Mouse (Mus musculus): Measurements from ENCODE around the gene Fezf2. TPM values are rescaled to one million over a fixed set of nuclear protein-coding genes. Genes with fewer than 3 reads are reported as not detected.
A peak's percentile ranks its signal among the peaks of the same experiment; 100 is the strongest.

Gene Fezf2
- polyA plus RNA-seq (2014; fragmentation: Nextera tagmentation; extraction: Ambion mirVana) = 3.1 and 3.8 TPM in 2 replicates

DNA sequence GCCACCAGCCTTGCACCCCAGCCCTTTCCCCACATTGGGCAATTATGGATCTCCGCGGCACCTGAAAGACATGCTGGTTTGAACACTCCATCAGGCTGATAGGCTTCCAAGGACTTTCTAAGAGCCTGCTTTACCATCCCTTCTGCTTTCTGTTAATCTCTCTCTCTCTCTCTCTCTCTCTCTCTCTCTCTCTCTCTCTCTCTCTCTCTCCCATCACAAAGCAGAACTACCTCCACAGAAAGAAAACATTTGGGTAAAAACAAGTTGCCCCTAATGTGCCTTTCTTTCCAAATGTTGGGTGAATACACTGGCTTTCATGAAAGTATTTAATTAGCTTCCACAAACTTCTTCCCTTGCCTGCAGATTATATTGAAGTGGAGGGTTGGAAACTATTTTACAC lies at the start of gene Fezf2:
Fezf2 (minus strand) TSS at position 101 of the 400 bp plus-strand sequence.
- Histone ChIP-seq H3K36me3 (ENCODE audit: control insufficient read depth, insufficient read depth, low read length) (no peaks in the 10 kb centered on the region), H3K9me3 (ENCODE audit: control insufficient read depth, low read length) (no peaks in the 10 kb centered on the region), H3K4me3 (ENCODE audit: low read depth, low read length) (no peak within 1 kb of the TSS), H3K4me2 (peak within 1 kb of the TSS; percentile 26; the same call in 1 of the 2 replicates), H3K4me1 (ENCODE audit: control insufficient read depth, insufficient read depth, low read length) (peaks cover 10% of the 10 kb centered on the region), H3K27ac (ENCODE audit: low read depth, low read length) (no peak within 1 kb of the TSS), H3K9ac (ENCODE audit: low read length) (no peak within 1 kb of the TSS), H3K27me3 (ENCODE audit: control insufficient read depth, insufficient read depth, low read length) (peaks cover 98% of the 10 kb centered on the region)
- no peak for DNase-seq (ENCODE audit: low spot score, missing footprints)
- 2% methylated on average over 2 of the region's 2 CpGs for WGBS
- no peak for ATAC-seq (ENCODE audit: low FRiP score)

DNA sequence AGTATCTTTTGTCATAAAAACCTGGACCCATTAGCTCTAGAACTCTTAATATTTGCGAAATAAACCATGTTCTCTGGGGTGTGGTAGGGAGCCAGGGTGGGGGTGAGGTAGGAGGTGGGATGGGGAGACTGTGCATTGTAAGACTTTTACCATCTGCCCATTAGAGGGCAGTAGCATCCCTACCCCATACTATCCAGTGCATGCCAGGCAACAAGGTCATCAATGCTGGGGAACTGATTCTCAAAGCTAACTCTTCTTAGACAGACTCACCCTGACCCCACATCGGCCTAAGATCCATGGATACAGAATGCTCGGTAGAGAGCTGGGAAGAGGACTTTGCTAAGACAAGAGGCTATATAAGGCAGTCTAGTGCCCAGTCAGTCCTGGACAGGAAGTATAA lies 49.6 kb upstream of the Fezf2 start:
- Histone ChIP-seq H3K36me3 (ENCODE audit: control insufficient read depth, insufficient read depth, low read length) (no peaks in the 10 kb centered on the region), H3K27me3 (ENCODE audit: control insufficient read depth, insufficient read depth, low read length) (peaks cover 64% of the 10 kb centered on the region), H3K9me3 (ENCODE audit: control insufficient read depth, low read length) (no peaks in the 10 kb centered on the region), H3K4me3 (ENCODE audit: low read depth, low read length) (no peak overlapping the region), H3K27ac (ENCODE audit: low read depth, low read length) (no peak overlapping the region), H3K9ac (ENCODE audit: low read length) (no peak overlapping the region), H3K4me2 (no peak overlapping the region), H3K4me1 (ENCODE audit: control insufficient read depth, insufficient read depth, low read length) (peaks cover 15% of the 10 kb centered on the region)
- WGBS = 69% methylated on average over 3 of the region's 3 CpGs
- DNase-seq (ENCODE audit: low spot score, missing footprints) (no peak), ATAC-seq (ENCODE audit: low FRiP score) (no peak)

DNA sequence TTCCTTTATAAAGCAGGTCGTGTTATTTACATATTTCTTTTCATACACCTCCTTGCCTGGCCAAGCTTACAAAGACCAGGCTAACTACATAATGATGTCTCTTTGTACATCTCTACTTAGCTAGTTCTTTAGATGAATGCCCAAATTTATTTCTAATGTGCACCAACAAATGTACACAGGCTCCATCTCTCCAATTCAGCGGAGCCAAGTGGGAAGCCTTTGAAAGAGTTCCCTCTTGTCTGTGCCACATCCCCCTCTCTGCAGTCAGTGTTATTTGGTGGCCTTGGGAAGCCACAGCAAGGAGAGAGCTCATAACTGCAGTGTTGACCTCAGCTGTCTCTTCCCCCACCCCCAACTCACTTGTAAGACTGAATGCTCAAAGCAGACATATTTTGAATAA lies 46.3 kb upstream of the Fezf2 start:
- 28% methylated on average over 2 of the region's 2 CpGs for whole genome bisulfite sequencing
- H3K27me3 ChIP-seq (ENCODE audit: control insufficient read depth, insufficient read depth, low read length) = peaks cover 86% of the 10 kb centered on the region

DNA sequence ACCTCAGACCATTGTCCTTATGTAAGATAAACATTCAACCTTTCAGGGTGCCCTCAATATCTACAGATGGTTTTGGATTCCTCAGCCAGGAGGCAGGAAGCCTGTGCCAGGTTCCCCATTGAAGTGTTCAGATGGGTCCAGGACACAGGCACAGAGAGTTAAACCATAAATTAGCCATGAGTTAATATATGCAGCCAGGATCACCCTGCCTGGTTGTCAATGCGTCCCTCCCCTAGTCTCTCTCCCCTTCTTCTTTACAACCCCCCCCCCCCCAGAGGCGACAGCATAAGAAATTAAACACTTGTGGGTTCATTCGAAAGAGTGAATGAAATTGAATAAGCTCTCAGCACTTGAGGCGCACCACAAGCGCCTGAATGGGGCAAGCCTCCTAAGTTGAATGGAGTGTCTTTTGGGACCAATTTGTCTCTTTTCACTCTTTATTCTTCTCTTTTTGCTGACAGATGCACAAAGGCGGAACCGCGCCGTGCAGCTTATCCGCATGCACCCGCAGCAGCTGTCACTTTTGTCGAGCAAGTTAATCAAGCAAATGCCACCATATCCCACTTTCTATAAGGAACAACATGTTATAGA lies 45.4 kb upstream of the Fezf2 start:
- Histone ChIP-seq H3K4me3 (ENCODE audit: low read depth, low read length) (no peak overlapping the region), H3K4me1 (ENCODE audit: control insufficient read depth, insufficient read depth, low read length) (peaks cover 39% of the 10 kb centered on the region), H3K9ac (ENCODE audit: low read length) (no peak overlapping the region), H3K4me2 (no peak overlapping the region), H3K9me3 (ENCODE audit: control insufficient read depth, low read length) (no peaks in the 10 kb centered on the region), H3K27me3 (ENCODE audit: control insufficient read depth, insufficient read depth, low read length) (peaks cover 83% of the 10 kb centered on the region), H3K27ac (ENCODE audit: low read depth, low read length) (no peak overlapping the region), H3K36me3 (ENCODE audit: control insufficient read depth, insufficient read depth, low read length) (no peaks in the 10 kb centered on the region)
- no peak for DNase-seq (ENCODE audit: low spot score, missing footprints)
- peak; percentile 87 for ATAC-seq (ENCODE audit: low FRiP score)
- WGBS = 9% methylated on average over 12 of the region's 12 CpGs

More for the DNA sequence above, 46.3 kb upstream of the Fezf2 start:
- H3K9me3 ChIP-seq (ENCODE audit: control insufficient read depth, low read length) = no peaks in the 10 kb centered on the region
- H3K4me1 ChIP-seq (ENCODE audit: control insufficient read depth, insufficient read depth, low read length) = peaks cover 29% of the 10 kb centered on the region
- no peak overlapping the region for H3K4me2 ChIP-seq
- no peak for ATAC-seq (ENCODE audit: low FRiP score)
- no peak overlapping the region for H3K27ac ChIP-seq (ENCODE audit: low read depth, low read length)
- DNase-seq (ENCODE audit: low spot score, missing footprints) = no peak
- H3K36me3 ChIP-seq (ENCODE audit: control insufficient read depth, insufficient read depth, low read length) = no peaks in the 10 kb centered on the region
- no peak overlapping the region for H3K9ac ChIP-seq (ENCODE audit: low read length)
- no peak overlapping the region for H3K4me3 ChIP-seq (ENCODE audit: low read depth, low read length)

DNA sequence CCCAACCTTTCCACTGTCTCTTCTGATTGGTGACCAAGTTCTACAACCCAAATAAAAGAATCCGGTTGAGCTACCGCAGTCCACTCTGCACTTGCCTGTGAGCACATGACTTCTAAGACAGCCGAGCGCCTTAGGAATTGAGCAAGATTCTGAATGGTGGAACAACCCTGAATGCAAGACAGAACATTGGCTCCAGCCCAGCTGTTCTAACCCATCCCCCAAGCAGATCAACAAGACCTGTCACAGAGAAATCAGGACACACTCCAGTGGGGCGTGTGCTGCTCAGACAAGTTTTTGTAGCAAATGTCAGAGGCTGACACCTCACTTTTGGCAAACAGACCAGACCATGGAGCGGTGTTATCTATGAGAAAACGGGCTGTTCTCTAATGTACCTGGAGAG lies 43.2 kb upstream of the Fezf2 start:
- Histone ChIP-seq H3K27ac (ENCODE audit: low read depth, low read length) (no peak overlapping the region), H3K9ac (ENCODE audit: low read length) (no peak overlapping the region), H3K4me1 (ENCODE audit: control insufficient read depth, insufficient read depth, low read length) (peaks cover 43% of the 10 kb centered on the region), H3K36me3 (ENCODE audit: control insufficient read depth, insufficient read depth, low read length) (no peaks in the 10 kb centered on the region), H3K9me3 (ENCODE audit: control insufficient read depth, low read length) (no peaks in the 10 kb centered on the region), H3K4me2 (no peak overlapping the region), H3K4me3 (ENCODE audit: low read depth, low read length) (no peak overlapping the region), H3K27me3 (ENCODE audit: control insufficient read depth, insufficient read depth, low read length) (peaks cover 82% of the 10 kb centered on the region)
- ATAC-seq (ENCODE audit: low FRiP score) = no peak
- WGBS = 42% methylated on average over 7 of the region's 7 CpGs
- no peak for DNase-seq (ENCODE audit: low spot score, missing footprints)

DNA sequence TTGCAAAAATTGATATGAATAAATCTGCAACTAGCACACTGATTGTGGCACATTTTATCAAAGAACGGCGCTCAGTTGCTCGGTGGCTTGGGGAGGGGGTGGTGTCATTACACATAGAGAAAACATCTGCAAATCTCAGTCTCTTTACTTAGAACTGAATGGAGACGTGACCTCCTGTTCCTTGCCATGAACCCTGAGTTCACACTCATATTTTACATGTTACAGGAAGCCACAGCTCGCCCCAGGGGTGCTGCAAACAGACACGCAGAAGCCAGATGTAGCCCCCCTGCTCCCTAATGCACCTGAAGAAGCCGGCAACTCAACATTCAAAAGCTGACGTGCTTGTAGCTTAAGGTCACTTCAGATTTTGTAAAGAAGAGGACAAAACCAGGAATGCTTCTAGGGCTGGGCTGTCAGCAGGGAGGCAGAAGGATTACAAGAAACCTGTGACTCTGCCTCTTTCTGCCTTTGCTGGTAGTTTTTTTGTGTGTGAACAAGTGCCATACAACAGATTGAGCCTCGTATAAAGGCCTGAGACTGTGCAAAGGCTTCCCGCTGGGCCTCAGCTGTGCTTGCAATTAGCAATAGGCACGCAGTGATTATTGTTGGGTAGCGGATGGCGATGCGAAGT lies 40.9 kb upstream of the Fezf2 start:
- Histone ChIP-seq H3K4me2 (no peak overlapping the region; the same call in 1 of the 2 replicates), H3K27me3 (ENCODE audit: control insufficient read depth, insufficient read depth, low read length) (peaks cover 83% of the 10 kb centered on the region), H3K27ac (ENCODE audit: low read depth, low read length) (no peak overlapping the region), H3K9me3 (ENCODE audit: control insufficient read depth, low read length) (no peaks in the 10 kb centered on the region), H3K9ac (ENCODE audit: low read length) (no peak overlapping the region), H3K36me3 (ENCODE audit: control insufficient read depth, insufficient read depth, low read length) (no peaks in the 10 kb centered on the region), H3K4me1 (ENCODE audit: control insufficient read depth, insufficient read depth, low read length) (peaks cover 38% of the 10 kb centered on the region), H3K4me3 (ENCODE audit: low read depth, low read length) (no peak overlapping the region)
- peak; percentile 91 for DNase-seq (ENCODE audit: low spot score, missing footprints)
- peak; percentile 49 for ATAC-seq (ENCODE audit: low FRiP score)
- WGBS = 2% methylated on average over 14 of the region's 14 CpGs

DNA sequence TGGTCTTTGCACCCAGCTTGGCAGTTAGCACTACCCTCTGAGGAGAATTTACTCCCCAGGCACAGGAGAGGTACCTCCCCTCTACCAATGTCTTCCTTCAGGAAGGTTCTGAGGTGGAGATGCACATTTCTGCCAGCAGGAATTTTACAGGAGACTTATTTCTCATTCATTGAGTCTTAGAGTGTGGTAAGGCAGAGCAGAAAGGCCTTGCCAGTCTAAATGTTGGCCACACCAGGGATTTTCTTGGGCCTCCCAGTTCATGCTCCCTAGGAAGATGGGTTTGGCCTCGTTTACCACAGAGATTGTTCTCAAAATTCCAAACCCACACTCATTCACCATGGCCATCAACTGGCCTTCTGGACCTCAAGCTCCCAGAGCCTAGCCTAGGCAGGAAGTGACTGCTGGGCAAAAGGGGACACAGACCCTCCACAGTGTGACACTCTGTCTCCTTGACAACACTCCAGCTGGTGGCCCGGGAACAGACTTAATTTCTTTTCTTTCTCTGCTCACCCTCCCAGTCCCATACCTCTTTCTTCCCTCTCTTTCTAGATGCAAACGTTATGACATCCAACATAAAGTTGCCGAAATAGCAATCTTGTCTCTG lies 40.3 kb upstream of the Fezf2 start:
- H3K36me3 ChIP-seq (ENCODE audit: control insufficient read depth, insufficient read depth, low read length) = no peaks in the 10 kb centered on the region
- no peak overlapping the region; the same call in 1 of the 2 replicates for H3K4me2 ChIP-seq
- H3K9me3 ChIP-seq (ENCODE audit: control insufficient read depth, low read length) = no peaks in the 10 kb centered on the region
- H3K9ac ChIP-seq (ENCODE audit: low read length) = no peak overlapping the region
- H3K27me3 ChIP-seq (ENCODE audit: control insufficient read depth, insufficient read depth, low read length) = peaks cover 88% of the 10 kb centered on the region
- ATAC-seq (ENCODE audit: low FRiP score) (peak; percentile 68), DNase-seq (ENCODE audit: low spot score, missing footprints) (peak; percentile 92)
- 13% methylated on average over 4 of the region's 4 CpGs for WGBS
- H3K27ac ChIP-seq (ENCODE audit: low read depth, low read length) = no peak overlapping the region
- peaks cover 35% of the 10 kb centered on the region for H3K4me1 ChIP-seq (ENCODE audit: control insufficient read depth, insufficient read depth, low read length)
- H3K4me3 ChIP-seq (ENCODE audit: low read depth, low read length) = no peak overlapping the region

DNA sequence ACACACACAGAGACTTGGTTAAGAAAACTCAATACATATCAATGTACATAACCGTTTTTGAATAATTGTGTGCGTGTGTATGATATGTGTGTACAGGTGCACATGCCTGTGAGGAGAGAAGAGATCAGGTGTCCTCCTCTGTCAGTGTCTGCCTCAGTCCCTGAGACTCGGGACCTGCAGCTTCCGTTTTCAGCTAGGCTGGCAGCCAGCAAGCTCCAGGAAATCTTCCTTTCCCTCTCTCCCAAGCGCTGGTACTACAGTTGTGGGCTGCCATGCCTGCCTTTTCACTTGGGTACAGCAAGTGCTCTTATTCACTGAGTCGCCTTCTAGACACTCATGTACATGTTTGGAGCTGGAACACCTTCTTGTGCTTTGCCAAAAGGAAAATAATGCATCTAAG lies 39.2 kb upstream of the Fezf2 start:
- H3K36me3 ChIP-seq (ENCODE audit: control insufficient read depth, insufficient read depth, low read length) = no peaks in the 10 kb centered on the region
- H3K27me3 ChIP-seq (ENCODE audit: control insufficient read depth, insufficient read depth, low read length) = peaks cover 89% of the 10 kb centered on the region
- H3K9ac ChIP-seq (ENCODE audit: low read length) = no peak overlapping the region
- peaks cover 28% of the 10 kb centered on the region for H3K4me1 ChIP-seq (ENCODE audit: control insufficient read depth, insufficient read depth, low read length)
- H3K27ac ChIP-seq (ENCODE audit: low read depth, low read length) = no peak overlapping the region
- no peak overlapping the region for H3K4me2 ChIP-seq
- ATAC-seq (ENCODE audit: low FRiP score) (no peak), DNase-seq (ENCODE audit: low spot score, missing footprints) (no peak)
- H3K4me3 ChIP-seq (ENCODE audit: low read depth, low read length) = no peak overlapping the region
- WGBS = 54% methylated on average over 6 of the region's 6 CpGs
- no peaks in the 10 kb centered on the region for H3K9me3 ChIP-seq (ENCODE audit: control insufficient read depth, low read length)

DNA sequence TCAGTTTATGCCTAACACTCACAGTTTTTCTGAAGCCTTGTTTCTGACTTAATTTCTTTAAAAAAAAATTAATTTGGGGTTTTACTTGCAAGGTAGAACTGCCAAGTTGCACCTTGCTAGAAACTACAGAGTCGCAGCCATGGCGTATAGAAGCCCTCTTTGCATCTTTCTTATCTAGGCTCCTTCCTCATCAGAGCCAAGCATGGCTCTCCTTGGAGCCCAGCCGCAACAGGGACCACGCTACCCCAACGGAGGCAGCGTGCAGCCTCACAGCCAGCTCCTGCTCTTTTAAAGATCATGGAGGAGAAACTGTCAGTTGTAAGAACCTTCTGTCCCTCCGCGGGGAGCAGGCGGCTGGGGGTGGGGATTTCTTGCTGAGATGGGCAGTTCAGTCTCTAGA lies 29.9 kb upstream of the Fezf2 start:
- H3K27ac ChIP-seq (ENCODE audit: low read depth, low read length) = no peak overlapping the region
- no peak for ATAC-seq (ENCODE audit: low FRiP score)
- DNase-seq (ENCODE audit: low spot score, missing footprints) = no peak
- H3K27me3 ChIP-seq (ENCODE audit: control insufficient read depth, insufficient read depth, low read length) = peaks cover 77% of the 10 kb centered on the region
- H3K4me2 ChIP-seq = no peak overlapping the region
- H3K4me3 ChIP-seq (ENCODE audit: low read depth, low read length) = no peak overlapping the region
- no peak overlapping the region for H3K9ac ChIP-seq (ENCODE audit: low read length)
- no peaks in the 10 kb centered on the region for H3K9me3 ChIP-seq (ENCODE audit: control insufficient read depth, low read length)
- no peaks in the 10 kb centered on the region for H3K4me1 ChIP-seq (ENCODE audit: control insufficient read depth, insufficient read depth, low read length)
- WGBS = 21% methylated on average over 9 of the region's 9 CpGs
- no peaks in the 10 kb centered on the region for H3K36me3 ChIP-seq (ENCODE audit: control insufficient read depth, insufficient read depth, low read length)
